Mouse (Mus musculus): ENCODE measurements at regions not wholly inside any gene's neighbourhood (a gene's known extent, or its start where the extent isn't known, plus 50 kb on each side); places are given as distances from the start of the nearest gene placed in this dataset.
"Not testable (repeated sequence)": the region's sequence is repeated elsewhere in the genome, so short reads cannot be mapped to it uniquely, and the experiment has no call there.

DNA sequence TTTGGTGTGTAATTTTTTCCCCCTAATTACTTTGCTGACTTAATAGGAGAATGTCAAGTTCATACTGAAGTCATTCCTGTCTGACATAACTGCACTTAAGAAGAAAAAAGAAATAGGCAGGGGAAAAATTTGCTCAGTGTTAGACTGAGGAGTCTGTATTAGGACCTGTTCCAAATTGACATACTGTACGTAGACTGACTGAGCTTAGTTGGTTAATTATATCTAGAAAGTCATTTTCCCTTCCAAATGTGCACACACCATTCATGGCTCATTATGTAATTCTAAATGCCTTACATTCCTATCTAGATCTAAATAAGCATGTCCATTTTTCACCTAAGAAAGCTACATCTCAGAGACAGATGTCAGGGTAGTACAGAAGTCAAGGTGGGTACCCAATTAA is 435.6 kb upstream of the Htr2a start:
- no peak for DNase-seq

DNA sequence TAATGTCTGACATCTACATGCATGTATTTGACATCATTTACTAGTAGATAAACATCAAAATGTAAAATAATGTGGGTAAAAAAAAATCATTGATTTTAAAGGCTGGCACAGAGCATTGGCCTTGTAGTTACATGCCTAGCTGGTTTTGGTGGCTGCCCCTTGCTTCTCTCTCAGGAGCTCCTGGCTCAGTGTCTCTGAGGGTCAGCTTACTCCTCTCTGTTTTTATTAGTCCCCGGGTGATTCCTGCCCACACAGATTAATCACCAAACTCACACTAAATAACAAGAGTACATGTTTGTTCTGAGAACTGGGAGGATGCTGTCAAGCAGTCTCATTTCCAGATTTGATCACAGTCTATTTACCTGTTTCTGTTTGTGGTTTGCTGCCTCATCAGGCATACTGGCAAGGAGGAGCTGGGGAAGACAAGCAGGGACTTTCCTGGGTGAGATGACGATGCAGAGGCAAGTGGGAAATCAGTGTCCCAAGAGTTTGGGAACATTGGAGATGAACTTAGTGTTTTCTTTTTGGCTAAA is 422.7 kb upstream of the Htr2a start:
- no peak for DNase-seq

DNA sequence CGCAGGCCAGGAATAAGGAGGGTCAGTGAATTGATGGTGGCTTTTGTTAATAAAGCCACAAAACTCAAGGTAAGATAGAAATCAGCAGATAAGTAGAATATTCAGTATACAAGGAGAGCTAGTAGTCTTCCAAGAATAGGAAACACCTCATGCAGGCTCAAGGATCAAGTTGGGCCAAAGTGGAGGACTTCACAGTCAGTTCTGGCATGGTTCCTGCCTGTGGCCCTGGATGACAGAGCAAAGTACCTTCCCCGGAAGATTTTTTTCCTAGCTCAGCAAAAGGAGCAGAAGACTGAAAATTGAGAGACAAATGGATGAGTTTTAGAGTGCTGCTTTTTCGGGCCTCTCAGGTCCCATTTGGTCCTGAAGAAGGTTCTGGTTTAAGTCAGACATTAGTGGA is 420.9 kb upstream of the Htr2a start:
- DNase-seq, result peak; percentile 6 to 8

DNA sequence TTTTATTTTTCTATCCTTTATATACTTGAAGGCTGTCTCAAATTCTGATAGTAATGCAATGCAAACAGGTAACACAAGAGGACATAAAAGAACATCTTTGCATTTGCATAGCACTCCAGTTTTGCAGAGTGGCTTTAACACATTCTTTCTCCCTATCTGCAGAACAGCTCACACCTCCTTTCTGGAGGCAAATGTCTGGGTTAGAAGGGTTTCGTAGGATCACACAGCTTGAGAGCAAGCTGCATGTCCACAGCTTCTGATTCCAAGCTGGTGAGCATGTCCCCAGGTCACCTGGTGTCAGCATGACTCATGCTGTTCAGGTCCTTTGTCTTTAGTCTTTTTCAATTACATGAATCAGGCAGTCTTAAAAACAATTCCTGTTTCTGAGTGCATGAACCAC is 418.5 kb upstream of the Htr2a start:
- DNase-seq, result no peak

DNA sequence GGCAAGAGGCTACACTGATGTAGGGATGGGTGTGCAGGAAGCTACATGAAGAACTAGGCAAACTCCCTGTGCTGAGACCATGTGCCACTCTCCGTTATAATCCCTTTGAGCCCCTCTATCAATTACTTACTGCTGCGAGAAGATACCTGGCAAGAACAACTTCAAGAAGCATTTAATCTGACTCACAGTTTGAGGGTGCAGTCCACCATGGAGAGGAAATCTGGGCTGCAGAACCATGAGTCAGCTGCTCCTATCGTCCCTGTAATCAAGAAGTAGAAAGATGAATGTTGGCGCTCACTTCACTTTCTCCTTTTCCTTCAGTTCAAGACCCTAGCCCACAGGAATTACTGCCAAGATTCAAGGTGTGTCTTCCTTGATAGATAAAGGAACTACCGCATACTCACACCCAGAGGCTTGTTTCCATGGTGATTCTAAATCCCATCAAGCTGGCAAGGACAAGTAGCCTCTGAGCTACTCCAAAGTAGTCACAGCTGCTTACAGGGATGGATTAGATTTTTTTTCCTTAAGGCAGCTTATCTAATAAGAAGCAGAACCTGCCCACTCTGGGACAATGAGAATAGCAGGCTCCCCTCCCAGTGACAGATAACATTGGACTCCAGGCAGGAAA is 411.0 kb upstream of the Htr2a start:
- DNase-seq, result no peak

DNA sequence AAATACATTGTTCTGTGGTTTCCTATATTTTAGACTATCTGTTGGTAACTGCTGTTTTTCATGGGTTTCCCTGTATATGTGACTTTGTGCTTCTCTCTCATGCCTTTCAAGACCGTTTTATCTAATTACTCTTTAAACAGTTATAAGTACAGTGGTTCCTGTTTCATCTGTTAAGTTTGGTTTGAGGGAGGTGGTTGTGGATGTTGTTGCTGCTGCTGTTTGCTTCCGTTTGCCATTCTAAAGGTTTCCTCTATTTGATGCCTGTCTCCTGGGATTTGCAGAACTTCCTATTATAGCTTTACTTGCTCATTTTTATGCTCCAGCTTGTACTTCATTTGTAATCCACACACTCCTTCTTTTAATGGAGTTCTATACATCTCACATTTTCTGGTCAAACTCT is 400.4 kb upstream of the Htr2a start:
- DNase-seq, result no peak

DNA sequence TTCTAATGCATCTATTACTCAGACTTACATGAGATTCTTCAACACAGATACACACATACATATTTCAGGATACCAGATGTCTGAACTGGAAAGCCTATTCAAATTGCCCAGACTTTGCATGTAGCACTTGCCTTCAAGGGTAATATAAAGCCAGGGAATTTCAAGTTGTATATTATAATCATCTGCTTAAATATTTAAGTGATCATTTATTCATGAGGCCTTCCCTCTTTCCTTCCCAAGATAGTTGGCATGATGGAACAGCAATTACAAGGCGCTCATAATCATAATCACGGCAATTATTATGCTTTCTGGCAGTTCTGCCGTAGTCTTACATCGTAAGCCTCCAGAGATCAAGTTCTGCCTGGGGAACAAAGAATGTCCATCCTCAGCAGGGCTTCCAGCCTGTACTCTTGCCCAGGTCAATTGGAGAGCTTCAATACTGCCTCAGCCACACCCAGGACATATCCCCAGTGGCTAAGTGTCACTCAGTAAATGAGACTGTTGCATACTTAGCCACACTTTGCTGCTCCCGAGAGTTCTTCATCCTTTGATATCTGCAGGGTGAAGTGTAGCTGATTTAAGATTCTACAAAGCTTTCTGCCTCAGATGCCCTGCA is 391.3 kb upstream of the Htr2a start:
- no peak for DNase-seq

DNA sequence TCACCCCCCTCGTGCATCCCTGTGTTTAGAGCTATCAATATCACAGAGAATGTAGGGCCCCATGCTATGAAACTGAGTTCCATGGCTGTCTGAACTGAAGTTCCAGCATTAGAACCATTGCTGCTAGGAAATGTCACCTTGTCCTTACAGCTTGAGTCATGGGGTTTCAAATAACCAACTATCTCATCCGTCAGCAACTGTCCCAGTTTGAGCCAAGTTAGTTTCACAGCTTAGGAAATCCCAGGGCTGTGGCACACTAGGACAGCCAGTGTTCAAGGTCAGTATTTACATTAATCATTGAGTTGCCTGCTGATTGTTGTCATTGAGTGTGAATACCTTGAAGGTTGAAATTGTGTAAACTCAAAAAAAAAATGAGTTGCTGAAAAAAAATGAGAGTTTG is 390.6 kb upstream of the Htr2a start:
- DNase-seq, result peak; percentile 15 to 31

DNA sequence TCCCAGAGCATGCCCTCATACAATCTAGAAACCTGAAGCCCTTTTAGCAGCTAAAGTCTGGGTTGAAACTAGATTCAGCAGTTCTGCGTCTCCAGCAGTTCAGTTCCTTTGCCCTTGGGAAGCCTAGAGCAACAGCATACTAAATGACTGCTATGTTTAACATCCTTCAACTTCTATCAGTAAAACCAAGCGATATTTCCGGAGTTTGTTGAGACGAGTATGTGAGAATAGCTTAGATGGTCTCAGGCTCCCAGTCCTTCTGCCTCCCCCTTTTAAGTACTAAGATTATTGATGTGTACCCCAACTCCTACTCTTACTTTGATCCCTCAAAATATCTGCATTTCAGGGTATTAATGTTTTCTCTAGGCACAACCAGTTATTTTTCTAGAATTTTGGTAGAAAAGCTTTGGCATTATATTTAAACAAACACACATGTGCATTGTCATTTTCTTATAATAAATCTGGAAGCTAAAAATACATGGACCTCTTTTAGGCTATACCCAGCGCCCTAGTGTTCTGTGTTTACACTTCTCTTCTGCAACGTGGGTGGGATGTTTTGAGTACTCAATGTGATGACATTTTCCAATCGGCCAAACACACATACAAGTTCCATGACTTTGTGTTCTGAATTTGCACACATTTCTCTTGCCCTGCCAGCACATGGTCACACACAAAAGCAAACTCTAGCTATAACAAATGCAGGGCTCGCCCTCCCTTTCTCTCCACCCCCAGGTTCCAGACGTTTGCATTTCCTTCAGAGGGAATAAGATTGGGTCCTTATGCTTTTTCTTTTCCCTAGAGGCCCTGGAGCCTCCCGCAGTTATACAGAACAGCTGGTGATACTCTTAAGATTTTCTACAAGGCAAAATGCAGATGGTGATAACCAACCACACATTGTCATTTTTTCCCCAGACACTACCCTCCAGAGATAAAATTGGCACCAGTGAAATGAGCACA is 388.2 kb upstream of the Htr2a start:
- DNase-seq, result no peak

DNA sequence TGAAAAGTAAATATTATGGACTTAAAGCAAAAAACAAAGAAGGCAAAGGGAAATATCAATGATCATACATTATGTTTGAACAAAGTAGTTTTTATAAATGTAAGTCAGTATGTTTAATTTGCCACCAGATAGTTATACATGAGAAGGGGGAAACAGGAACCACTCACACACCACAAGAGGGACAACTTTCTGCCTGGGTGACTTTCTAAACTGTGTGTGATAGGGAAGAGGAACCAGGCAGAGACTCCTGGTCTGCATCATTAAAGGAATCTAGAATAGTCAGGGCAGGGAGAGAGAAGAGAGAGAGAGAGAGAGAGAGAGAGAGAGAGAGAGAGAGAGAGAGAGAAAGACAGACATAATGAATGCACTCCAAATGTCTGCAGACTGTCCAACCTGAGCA is 385.6 kb upstream of the Htr2a start:
- no peak for DNase-seq

DNA sequence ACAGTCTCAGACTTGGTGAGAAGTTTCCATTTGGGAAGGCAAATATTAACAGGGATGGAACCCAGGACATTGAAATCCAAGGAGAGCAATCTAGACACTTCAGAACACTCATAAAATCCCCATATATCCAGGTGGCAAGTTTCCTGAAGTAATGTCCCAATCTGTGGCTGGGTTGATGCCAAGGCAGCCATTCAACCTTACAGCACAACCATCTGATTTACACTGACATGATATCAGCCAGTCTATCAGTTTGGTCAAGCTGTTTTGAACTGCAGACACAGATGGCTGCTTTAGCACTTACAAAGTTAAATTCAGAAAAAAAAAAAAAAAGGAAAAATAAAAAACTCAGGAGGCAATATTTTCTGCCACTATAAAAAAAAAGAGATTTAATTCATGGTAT is 381.2 kb upstream of the Htr2a start:
- no peak for DNase-seq

DNA sequence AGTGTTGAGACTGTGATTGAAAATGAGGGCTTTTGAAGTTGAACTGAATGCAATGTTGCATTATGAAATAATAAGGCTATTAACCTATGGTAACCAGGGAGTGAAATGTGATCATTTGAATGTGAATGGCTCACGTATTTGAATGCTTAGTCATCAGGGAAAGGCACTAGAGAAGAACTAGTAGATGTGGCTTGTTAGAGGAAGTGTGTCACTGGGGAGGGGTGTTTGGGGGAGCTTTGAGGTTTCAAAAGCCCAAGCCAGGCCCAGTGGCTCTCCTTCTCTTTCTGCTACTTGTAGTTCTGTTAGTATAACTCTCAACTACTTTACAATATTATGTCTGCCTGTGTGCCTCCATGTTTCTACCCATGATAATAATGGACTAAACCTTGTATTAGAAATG is 373.6 kb upstream of the Htr2a start:
- DNase-seq, result no peak

DNA sequence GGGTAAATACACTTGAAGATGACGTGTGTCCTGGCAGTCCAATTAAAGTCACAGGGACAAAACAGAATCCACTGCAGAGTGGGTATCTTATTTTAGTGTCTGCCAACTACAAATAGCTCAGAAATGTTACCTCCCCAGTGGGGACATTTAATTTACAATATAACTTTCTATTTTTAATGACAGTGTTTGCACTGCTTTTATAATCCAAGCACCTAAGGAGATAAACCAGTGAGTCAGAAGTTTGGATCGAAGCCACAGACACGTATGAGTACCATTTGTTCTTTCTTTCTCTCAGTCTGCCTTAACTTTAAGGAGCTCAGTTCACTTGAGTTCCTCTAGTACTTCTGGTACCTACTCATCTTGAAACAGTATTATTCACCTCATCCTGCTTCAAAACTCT is 346.1 kb upstream of the Htr2a start:
- DNase-seq, result peak in 1 of 2 experiments; percentile 16

DNA sequence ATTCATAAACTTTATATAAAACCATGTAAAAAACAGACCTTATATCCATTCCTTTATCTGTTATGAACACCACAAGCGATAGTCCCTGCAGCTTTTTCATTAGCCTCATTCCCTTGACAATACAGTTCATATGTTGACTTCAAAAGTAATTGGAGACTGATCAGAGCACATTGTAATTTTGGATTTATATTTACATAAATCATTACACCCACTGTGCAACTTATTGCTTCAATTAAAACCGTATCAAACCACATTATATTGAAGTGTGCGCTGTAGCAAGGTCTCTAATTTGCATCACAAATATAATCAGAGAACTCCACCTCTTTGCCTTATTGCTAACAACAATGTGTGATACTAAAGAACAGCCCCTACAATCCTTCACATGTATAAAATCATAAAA is 336.2 kb upstream of the Htr2a start:
- DNase-seq, result no peak

DNA sequence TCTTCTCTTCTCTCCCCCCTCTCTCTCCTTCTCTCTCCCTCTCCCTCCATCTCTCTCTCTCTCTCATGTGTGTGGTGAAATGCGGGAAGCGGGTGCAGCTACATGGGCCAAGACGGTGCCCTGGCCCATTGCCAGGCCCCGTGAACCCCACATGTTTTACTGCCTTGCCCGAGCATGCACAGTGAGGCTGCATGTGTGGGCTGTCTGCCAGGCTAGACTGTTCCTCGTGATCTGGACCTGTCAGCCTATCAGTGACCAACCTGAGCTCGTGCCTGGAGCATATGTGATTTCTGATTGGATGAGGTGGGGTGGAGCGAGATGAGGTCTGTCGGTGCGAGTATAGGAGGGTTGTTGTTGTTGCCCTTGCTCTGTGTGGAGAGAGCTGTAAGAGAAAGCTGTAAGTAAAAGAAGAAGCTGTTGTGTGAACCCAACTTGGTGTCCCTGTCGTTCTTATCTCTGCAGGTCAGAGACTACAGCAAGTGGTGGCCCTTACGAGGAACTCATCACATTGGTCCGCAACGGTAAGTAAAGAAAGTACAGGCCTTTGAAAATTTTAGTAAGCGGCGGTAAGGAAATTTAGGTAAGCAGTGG is 333.8 kb upstream of the Htr2a start:
- DNase-seq, result no peak

DNA sequence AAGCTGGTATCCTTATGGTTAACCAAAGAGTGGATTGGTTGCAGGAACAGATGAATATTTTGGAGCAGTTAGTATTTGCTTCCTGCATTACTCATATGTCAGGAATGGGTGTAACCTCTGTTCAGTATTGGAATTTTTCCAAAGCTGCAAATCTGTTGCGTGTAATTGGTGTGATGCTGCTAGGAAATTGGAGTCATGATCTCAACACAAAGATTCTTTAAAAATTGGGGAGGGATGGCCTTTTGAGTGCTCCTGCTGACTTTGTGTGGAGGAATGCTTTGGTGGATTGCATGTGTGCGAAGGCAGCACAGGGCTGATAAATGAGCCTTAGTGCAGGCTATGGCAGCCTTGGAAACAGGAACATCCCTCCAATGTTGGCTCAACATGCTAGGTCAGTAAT is 331.2 kb upstream of the Htr2a start:
- not testable (repeated sequence) for DNase-seq

DNA sequence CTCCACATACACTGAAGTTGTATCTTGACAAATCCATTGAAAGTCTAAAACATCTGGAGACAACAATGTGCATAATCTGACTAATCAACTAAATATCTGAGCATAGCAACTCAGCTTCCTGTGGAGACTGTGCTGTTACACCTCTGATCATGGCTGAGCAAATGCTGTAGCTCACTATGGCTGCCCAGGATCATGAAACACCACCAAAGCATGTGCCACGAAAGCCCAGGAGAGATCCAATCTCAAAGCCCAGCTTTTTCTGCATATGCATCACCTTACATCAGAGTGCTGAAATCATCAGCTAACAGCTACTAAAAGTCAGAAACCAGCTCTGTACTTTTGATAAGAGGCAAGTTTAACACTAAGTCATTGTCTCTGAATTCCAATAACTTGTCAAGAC is 313.3 kb upstream of the Htr2a start:
- DNase-seq, result no peak

DNA sequence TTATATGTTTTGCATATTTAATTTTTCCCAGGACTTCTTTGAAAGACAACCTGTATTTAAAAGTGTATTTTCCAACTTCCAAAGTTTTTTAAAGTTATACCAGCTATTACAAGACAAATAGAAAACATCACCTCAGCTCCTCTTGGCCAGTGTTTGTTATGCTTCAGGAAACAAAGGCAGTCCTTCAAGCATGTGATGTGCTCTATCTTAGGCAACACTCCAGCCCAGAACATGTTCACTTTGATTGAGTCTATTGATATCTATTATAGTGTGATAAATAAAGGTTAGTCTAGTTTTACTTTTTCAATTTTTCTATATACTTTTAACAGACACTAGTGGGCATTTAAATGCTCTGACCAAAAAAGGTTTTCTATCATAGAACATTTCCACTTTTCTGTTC is 289.9 kb upstream of the Htr2a start:
- DNase-seq, result no peak

DNA sequence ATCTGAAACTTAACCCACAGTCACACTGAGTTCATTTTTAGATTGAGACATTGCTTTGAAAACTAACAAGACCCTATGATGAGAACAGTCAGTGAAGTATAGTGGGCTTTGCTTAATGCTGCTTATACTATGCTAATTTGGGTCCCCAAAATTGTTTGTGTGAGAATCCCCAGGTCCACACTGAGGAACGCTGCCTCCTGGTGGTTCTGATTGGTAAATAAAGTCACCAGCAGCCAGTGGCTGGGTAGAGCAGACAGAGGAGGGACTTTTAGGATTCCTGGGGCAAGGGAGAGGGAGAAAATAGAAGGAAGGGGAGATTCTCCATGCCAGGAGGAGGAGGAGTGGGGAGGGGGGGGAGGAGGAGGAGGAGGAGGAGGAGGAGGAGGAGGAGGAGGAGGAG is 288.4 kb upstream of the Htr2a start:
- DNase-seq, result peak in 1 of 2 experiments; percentile 1

DNA sequence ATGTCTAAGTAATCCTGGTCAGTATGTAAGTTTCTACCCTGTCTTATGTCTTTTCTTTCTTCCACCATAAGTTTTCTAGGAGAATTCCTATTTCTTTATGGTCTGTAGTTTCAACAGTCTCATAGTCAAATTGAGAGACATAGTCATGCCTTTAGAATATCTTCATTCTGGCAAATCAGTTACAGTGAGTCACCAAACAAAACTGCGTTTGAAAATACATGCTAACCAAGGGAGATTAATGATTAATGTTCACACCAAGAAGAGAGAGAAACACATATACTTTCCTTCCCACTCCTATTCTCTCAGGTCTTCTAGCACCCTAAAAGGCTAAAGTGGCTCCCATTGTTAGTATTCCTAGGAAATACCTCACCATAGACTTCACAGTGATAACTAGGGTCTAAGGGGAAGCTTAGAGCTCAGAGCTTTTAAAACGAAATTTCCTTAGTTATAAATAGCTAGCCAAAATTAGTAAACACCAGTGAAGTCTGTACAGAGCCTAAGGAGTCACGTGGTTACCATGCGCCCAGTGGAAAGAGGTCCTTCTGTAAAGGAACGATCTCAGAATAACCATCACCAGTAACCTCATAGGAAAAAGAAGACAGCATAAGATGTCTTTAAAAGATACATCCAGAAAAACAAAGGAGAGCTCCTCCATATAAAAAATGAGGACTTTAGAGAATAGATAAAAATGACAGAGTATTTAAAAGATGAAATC is 281.8 kb upstream of the Htr2a start:
- no peak for DNase-seq

DNA sequence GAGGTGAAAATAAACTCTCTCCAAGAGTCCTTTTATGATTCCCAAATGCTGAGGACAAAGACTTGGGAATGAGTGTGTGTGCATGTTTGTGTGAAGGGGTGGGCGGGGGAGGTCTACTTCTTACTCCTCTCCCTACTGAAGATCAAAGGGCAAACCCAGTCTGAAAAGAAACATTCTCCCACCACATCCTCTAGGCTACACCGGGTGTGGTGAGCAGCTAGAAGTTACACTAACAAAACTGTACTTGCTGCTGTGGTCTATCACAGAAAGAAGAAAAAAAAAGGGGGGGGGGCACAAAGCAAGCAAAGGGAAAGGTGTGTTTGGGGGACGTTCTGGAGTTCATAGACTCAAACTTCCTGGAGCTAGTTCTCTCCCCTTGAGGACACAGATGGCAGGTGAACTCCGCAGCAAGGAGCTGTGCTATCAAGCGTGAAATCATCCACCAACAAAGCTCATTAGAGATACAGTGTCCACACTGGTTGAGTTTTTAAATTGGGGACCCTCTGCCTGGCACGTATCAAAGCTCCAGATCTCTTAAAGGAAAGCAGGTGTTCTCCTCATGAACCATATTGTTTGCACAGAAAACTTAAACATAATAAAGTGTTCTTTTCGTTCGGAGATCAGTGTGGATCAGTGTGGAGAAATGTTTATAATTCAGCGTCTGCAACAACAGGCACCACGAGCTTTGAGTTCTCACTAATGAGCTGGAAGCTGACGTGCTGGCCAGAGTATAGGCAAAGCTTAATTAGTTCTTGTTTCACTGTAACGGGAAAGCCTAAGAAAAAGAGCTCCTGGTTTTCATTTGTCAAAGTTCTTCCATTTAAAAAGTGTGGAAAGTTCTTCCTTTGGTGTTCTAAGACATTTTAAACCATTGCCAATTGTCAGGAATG is 280.7 kb upstream of the Htr2a start:
- no peak for DNase-seq
